Mouse (Mus musculus) urinary bladder, postnatal 10 days (tissue): Measurements from ENCODE around the gene Il20ra.
"Not testable (repeated sequence)": the region's sequence is repeated elsewhere in the genome, so short reads cannot be mapped to it uniquely, and the experiment has no call there.

ENCODE experiments used
- DNase-seq: peaks from one replicate; pipeline ENCODE4 v3.0.0; 2022; ENCODE audit warnings: low spot score

The Il20ra gene

GRCm38 (mm10) chr10:19712421-19712836 lies at the start of gene Il20ra:
Il20ra (plus strand) TSS chr10:19712570.
- DNase-seq = no peak

GRCm38 (mm10) chr10:19668973-19669372 lies 43.4 kb upstream of the Il20ra start:
- DNase-seq = no peak

- DNase-seq = no peak
Measured at GRCm38 (mm10) chr10:19672015-19672414, 40.4 kb upstream of the Il20ra start.

GRCm38 (mm10) chr10:19673146-19673545 lies 39.2 kb upstream of the Il20ra start:
- no peak for DNase-seq

- DNase-seq = no peak
Measured at GRCm38 (mm10) chr10:19687686-19688085, 24.7 kb upstream of the Il20ra start.

GRCm38 (mm10) chr10:19691287-19691686 lies 21.1 kb upstream of the Il20ra start:
- no peak for DNase-seq

- no peak for DNase-seq
Measured at GRCm38 (mm10) chr10:19691771-19692170, 20.6 kb upstream of the Il20ra start.

- no peak for DNase-seq
Measured at GRCm38 (mm10) chr10:19692332-19692731, 20.0 kb upstream of the Il20ra start.

- no peak for DNase-seq
Measured at GRCm38 (mm10) chr10:19692988-19693387, 19.4 kb upstream of the Il20ra start.

- no peak for DNase-seq
Measured at GRCm38 (mm10) chr10:19693629-19694028, 18.7 kb upstream of the Il20ra start.

GRCm38 (mm10) chr10:19699331-19699730 lies 13.0 kb upstream of the Il20ra start:
- DNase-seq = no peak

GRCm38 (mm10) chr10:19704445-19704844 lies 7.9 kb upstream of the Il20ra start:
- DNase-seq = no peak

GRCm38 (mm10) chr10:19707768-19708167 lies 4.6 kb upstream of the Il20ra start:
- no peak for DNase-seq

GRCm38 (mm10) chr10:19708277-19709070 lies 3.9 kb upstream of the Il20ra start:
- DNase-seq = no peak

GRCm38 (mm10) chr10:19711020-19711419 lies 1.4 kb upstream of the Il20ra start:
- no peak for DNase-seq

GRCm38 (mm10) chr10:19711551-19712171 lies 709 bp upstream of the Il20ra start:
- DNase-seq = no peak

- DNase-seq = no peak
Measured at GRCm38 (mm10) chr10:19718627-19719026, 6.3 kb downstream of the Il20ra start.

- no peak for DNase-seq
Measured at GRCm38 (mm10) chr10:19722320-19722719, 9.9 kb downstream of the Il20ra start.

- no peak for DNase-seq
Measured at GRCm38 (mm10) chr10:19724158-19724832, 11.9 kb downstream of the Il20ra start.

- not testable (repeated sequence) for DNase-seq
Measured at GRCm38 (mm10) chr10:19738442-19738841, 26.1 kb downstream of the Il20ra start.

- DNase-seq = no peak
Measured at GRCm38 (mm10) chr10:19745662-19746061, 33.3 kb downstream of the Il20ra start.

- DNase-seq = no peak
Measured at GRCm38 (mm10) chr10:19746156-19746555, 33.8 kb downstream of the Il20ra start.

GRCm38 (mm10) chr10:19747661-19748060 lies 35.3 kb downstream of the Il20ra start:
- DNase-seq = no peak
